Mouse (Mus musculus) urinary bladder, adult 18-20 months (tissue): ENCODE measurements around the gene Mup2.
"Not testable (repeated sequence)": the region's sequence is repeated elsewhere in the genome, so short reads cannot be mapped to it uniquely, and the experiment has no call there.

ENCODE experiments used
- DNase-seq, 2 experiments: peaks; one replicate each; pipeline ENCODE4 v3.0.0; 2022; ENCODE audit warnings: low spot score in 2 of 2, mixed read lengths in 2 of 2

Mup2 gene

DNA sequence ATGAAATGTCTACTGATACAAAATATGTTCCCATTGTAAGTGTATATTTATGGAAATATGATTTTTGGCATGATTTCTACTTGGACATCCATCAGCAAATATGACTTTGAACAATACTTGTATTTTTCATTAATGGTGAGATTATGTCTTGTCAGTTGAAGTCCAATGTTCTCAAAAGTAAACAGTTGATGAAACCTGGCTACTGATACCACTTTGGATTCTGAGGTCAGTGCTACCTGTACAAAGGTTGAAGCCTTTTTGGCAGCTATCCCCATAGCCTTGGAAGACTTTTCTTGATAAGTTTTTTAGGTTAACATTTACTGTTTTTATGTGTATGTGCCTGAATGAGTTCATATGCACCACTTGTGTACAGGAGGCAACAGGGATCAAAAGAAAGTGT lies at the start of gene Mup2:
TSS of gene Mup2 (minus strand) at position 101 of the 400 bp plus-strand sequence.
- not testable (repeated sequence) for DNase-seq
